Mouse (Mus musculus) embryo, embryonic 10 days (tissue): ENCODE measurements around the gene Ift27.
A peak's percentile ranks its signal among the peaks of the same experiment; 100 is the strongest.

Source experiments
- DNase-seq: peaks from one replicate; pipeline ENCODE4 v3.0.0-alpha.2; 2015; ENCODE audit warnings: low spot score

Ift27 gene

GRCm38 (mm10) chr15:78173972-78174886 lies at the start of gene Ift27:
Gene Ift27 (minus strand): TSS chr15:78174107.
- peak; percentile 99 for DNase-seq

DNA sequence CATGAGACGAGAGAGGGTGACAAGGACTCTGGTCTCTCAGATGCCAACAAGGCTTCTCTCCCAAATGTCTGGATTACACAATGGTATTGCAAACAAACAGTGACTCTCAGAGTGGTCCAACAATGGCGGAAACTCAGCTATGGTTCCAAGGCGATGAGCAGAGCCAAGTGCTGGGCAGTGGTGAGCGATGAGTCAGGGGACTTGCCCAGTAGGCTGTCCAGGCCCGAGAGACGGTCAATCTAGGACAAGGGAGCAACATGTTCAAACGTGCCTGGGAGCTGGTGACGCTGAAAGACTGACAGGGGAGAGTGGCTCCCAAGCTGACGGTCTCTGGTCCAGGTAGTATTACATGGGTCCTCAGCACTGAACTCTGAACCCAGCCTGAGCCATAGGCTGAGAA lies 41.4 kb upstream of the Ift27 start:
- DNase-seq, result no peak

GRCm38 (mm10) chr15:78211367-78211766 lies 37.5 kb upstream of the Ift27 start:
- no peak for DNase-seq

GRCm38 (mm10) chr15:78210203-78210602 lies 36.3 kb upstream of the Ift27 start:
- no peak for DNase-seq

DNA sequence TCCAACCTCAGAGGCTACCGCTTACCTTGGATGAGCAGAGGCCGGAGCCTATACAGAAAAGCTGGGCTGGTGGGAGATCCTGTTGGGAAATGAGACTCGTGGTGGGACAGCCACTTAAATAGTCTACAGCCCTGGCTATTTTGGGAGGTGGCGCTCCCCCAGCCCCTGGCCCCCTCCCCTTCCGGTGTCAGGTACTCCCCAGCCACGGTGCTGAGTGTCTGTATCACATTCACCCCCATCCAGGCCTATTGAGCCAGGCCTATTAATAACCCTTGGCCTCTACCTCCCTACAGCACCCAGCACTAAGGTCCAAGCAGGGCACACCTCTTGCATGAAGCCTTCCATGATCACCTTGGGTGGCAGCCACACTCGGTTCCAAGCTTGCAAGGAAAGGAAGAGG lies 32.4 kb upstream of the Ift27 start, which contains the start of gene Pvalb:
Gene Pvalb (minus strand): TSS at position 89 of the 400 bp plus-strand sequence.
- no peak for DNase-seq

- DNase-seq, result peak; percentile 50
Measured at GRCm38 (mm10) chr15:78205192-78205591, 31.3 kb upstream of the Ift27 start.

DNA sequence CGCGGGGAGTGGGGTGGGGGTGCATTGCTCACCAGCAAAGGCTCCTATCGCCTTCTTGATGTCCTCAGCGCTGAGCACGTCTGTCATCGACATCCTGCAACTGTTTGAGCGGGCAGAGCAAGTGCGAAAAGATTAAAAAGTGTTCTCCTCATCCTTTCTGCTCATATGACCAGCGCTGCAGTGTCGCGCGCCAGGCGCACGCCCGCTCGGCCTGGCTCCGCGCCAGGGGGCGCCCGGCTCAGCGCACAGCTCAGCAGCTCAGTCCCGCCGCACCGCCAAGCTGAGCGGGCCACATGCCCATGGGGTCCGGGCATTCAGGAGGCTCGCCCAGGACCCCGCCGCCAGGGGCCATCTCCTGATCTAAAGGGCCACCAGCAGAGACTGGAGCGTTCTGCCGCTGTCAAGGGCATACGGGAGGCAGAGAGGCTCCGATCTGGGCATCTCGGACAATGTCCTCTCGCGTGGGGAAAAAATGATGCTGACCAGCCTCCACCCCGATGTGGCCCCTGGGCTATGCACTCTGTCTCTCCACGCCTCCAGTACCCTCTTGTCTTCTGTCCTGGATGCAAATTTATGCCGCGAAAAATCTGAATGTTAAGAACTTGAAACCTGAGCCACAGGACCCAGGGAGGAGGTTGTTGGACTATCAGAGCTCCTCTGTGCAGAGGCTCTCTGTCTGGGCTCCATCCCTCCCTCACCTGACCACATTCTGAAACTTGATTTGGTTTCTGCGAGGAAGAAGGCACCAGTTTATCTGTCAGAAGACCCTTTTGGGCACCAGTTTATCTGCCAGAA lies 30.3 kb upstream of the Ift27 start:
- peak; percentile 61 for DNase-seq

- DNase-seq, result no peak
Measured at GRCm38 (mm10) chr15:78195096-78195880, 21.4 kb upstream of the Ift27 start.

DNA sequence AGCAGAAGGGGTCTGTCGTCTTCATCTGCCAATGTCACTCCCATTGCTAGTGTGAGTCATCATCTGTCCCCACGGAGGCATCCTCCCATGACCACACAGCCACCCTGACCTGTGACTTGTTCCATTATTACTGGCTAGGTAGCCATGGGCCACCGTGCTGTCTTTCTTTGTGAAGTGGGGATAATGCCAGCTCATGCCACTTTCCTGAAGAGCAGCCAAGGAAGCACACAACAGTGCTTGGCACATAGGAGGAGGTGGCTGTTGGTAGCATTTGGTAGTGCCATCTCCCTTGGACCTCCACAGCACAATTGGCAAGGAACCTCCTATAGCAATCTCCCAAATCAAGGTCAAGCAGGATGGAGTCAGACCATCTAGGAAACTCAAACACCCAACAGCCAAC lies 20.4 kb upstream of the Ift27 start:
- DNase-seq, result no peak

DNA sequence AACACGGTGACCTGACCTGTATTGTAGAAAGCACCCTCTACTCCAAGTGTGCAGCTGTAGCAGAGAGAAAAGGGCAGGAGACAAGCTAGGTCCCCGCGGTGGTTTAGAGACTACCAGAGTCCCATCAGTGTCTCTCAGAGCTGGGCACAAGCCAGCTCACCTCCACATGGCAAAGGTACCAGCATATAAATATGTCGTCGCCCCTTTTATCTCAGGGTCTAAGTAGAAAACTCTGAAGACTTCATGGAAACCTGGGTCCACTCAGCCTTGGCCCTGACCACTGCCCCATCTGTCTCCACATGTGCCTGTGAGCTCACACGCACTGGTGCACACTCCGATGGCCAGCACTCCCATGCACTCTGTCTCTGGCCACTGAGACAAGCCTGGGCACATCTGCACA lies 15.7 kb upstream of the Ift27 start:
- DNase-seq, result no peak

- DNase-seq, result no peak
Measured at GRCm38 (mm10) chr15:78188546-78188945, 14.6 kb upstream of the Ift27 start.

- no peak for DNase-seq
Measured at GRCm38 (mm10) chr15:78186906-78187305, 13.0 kb upstream of the Ift27 start.

- DNase-seq, result no peak
Measured at GRCm38 (mm10) chr15:78185609-78186008, 11.7 kb upstream of the Ift27 start.

DNA sequence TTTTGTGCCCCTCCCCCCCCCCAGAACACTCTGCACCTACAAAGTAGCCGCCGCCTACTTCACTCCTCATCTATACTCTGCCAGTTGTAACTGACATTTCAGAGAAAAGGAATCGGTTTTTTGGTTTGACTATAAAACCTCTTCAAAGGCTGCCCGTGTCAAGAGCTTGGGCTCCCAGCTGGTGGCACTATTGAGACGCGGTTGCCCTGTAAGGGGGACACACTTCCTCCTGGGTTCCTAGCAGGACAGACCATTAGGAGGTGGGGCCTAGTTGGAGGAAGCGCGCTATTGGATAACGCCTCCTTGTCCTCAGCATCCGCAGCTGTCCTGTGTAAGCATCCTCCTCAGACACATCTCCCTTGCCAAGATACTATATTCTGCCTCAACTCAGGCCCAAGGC lies 10.9 kb upstream of the Ift27 start:
- peak; percentile 89 for DNase-seq

GRCm38 (mm10) chr15:78181701-78182405 lies 7.9 kb upstream of the Ift27 start:
- no peak for DNase-seq

DNA sequence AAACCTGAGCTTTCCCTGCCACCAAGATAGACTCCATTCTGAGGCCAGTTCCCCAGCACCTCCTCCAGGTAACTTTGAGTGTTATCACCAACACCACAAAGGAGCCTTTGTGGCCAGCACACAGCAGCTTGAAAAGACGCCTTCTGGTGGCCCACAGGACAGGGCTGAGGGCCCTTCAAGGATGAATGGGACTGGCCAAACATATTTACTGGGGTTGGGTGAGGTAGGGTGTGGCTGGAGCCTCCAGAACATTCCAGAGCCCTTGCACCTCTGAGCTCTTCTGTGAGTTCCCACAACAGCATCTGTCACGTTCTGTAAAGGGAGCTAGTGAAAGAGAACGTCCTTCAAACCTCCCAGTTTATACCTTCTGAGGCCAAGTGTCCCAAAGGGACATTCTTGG lies 5.9 kb upstream of the Ift27 start:
- no peak for DNase-seq

- peak; percentile 75 for DNase-seq
Measured at GRCm38 (mm10) chr15:78178397-78178796, 4.5 kb upstream of the Ift27 start.

- DNase-seq, result no peak
Measured at GRCm38 (mm10) chr15:78177257-78177656, 3.4 kb upstream of the Ift27 start.

- DNase-seq, result no peak
Measured at GRCm38 (mm10) chr15:78174887-78175245, 959 bp upstream of the Ift27 start.

GRCm38 (mm10) chr15:78172899-78173817 lies 749 bp downstream of the Ift27 start:
- peak; percentile 21 for DNase-seq
